Mouse (Mus musculus) spleen, adult 2 months (tissue): Measurements from ENCODE around the gene Ptprg.

Source experiments
- CTCF ChIP-seq: fragments of 200-500 bp; IDR thresholded peaks from 2 replicates; pipeline ENCODE4 v1.5.1; 2011; ENCODE audit warnings: mild to moderate bottlenecking, inconsistent platforms; ENCODE audit not compliant: insufficient read depth, insufficient read length, insufficient replicate concordance; ENCODE audit errors: extremely low read depth
- POLR2A ChIP-seq: fragments of 200-500 bp; IDR thresholded peaks from 2 replicates; pipeline ENCODE4 v1.6.1; 2011; ENCODE audit warnings: low read depth, low read length, inconsistent platforms

DNA sequence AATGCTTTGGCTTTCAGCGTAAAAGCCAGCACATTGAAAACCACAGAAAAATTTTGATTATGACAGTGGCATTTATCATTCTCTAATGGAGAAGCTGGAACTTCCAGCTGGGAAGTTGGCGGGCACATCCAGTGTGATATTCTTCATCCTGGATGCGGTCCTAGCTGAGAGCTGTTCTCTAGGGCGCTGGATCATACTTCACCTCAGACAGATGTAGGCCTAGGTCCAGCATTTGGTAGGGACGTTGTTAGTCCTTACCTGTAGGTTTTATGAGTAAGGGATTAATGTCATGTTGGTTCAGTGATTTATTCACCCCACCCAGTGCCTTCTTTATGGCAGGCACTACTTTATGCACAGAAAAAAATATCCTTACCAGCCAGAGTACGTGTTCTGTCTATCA lies 444.2 kb downstream of the Ptprg start:
- no peak for TF ChIP-seq CTCF
- no peak for TF ChIP-seq POLR2A
